Mouse (Mus musculus): ENCODE results near the gene Kcnq1.

DNA sequence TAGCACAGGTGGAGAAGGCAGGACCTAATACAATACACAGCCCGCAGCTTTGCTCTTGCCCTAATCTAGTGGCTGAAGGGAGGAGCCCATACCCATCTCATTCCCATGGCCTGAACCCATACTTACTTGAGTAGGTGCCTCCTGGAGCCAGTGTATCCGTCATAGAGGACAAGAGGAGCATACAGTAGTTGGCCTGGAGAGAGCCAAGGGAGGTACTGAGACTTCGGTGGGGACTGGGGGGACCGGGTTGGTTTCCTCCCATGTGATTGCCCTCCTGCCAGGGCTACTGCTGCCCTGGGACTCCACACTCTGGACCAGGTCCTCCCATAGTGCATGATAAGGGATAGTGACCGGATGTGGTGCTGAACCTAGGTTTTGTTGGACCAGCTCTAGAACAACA, 33.6 kb upstream of the Kcnq1 start:
- no peak for TF ChIP-seq CTCF (IDR thresholded peaks at IDR 0.05; ENCODE audit: low read depth)
- TF ChIP-seq EP300 (IDR thresholded peaks at IDR 0.05; ENCODE audit: low read depth) = no peak
